ENCODE assay signal across 9 mouse cellular contexts in genomic region chr8:90793710-90794109, GRCm38 (mm10). TPM values are rescaled to one million over a fixed set of nuclear protein-coding genes. Genes with fewer than 3 reads are reported as not detected.
DNase-seq lines count a peak whose midpoint lies in the region; TF ChIP-seq lines count a peak whose summit lies in the region.
"Had no signal": no experiment of that assay in that cellular context is flagged by ENCODE, and none has a peak within 500 bp of the region (broad histone marks: within the 10 kb centered on the region; RNA-seq: fewer than 3 reads in every experiment).

No protein-coding gene starts in this region.

- H3K4me1 ChIP-seq in ES-Bruce4 (ENCODE audit: control insufficient read depth, insufficient read depth, low read length) = no peaks in the 10 kb centered on the region
- H3K4me1 ChIP-seq in bone marrow macrophage, adult 2 months (ENCODE audit: control insufficient read depth, insufficient read depth, low read length) = peaks cover 18% of the 10 kb centered on the region
- H3K4me1 ChIP-seq in forebrain, embryonic 10.5 days = peaks cover 24% of the 10 kb centered on the region

- no peaks in the 10 kb centered on the region for H3K36me3 ChIP-seq in ES-Bruce4 (ENCODE audit: control insufficient read depth, insufficient read depth, low read length, poor library complexity, severe bottlenecking)
- H3K36me3 ChIP-seq in forebrain, embryonic 10.5 days (replicated peaks) = no peaks in the 10 kb centered on the region
- H3K36me3 ChIP-seq: limb, embryonic 12.5 days had no signal

- no peak overlapping the region for H3K27ac ChIP-seq in ES-Bruce4 (ENCODE audit: insufficient read depth, low read length)
- no peak overlapping the region for H3K27ac ChIP-seq in bone marrow macrophage, adult 2 months (ENCODE audit: insufficient read depth, low read depth, low read length)
- H3K27ac ChIP-seq in forebrain, embryonic 10.5 days = peak overlapping the region; percentile 56
- H3K27ac ChIP-seq: limb, embryonic 12.5 days had no signal

- TF ChIP-seq POLR2A in ES-Bruce4 (IDR thresholded peaks at IDR 0.05; ENCODE audit: insufficient read depth, low read length) = no peak
- TF ChIP-seq POLR2A in bone marrow macrophage, adult 2 months (IDR thresholded peaks at IDR 0.05; ENCODE audit: borderline replicate concordance, low read depth, low read length) = no peak

- DNase-seq in forebrain, embryonic 10.5 days (ENCODE audit: extremely low spot score, low spot score) = peak; percentile 75
- peak; percentile 78 to 87 for DNase-seq in heart, postnatal 14 days
- peak; percentile 70 for DNase-seq in layer of hippocampus, adult 9-10 months (ENCODE audit: low spot score)
- DNase-seq in lung, postnatal 36 days = peak; percentile 88
- DNase-seq in right cerebral cortex, postnatal 14 days = peak; percentile 87
- DNase-seq in urinary bladder, postnatal 36 days (ENCODE audit: low spot score in 2 of 2) = peak; percentile 65 to 73

- under 1% methylated on average over 3 of the region's 3 CpGs for WGBS in forebrain, embryonic 10.5 days

- no peak overlapping the region for H3K4me3 ChIP-seq in ES-Bruce4 (ENCODE audit: low read depth, low read length)
- H3K4me3 ChIP-seq in bone marrow macrophage, adult 2 months (ENCODE audit: insufficient read depth, low read length) = no peak overlapping the region
- no peak overlapping the region for H3K4me3 ChIP-seq in forebrain, embryonic 10.5 days
- H3K4me3 ChIP-seq: limb, embryonic 12.5 days had no signal

- H3K9ac ChIP-seq in ES-Bruce4 (ENCODE audit: low read depth, poor library complexity, severe bottlenecking) = no peak overlapping the region
- H3K9ac ChIP-seq: limb, embryonic 12.5 days had no signal

- no peaks in the 10 kb centered on the region for H3K9me3 ChIP-seq in ES-Bruce4 (replicated peaks; ENCODE audit: control insufficient read depth, insufficient read depth, low read length, poor library complexity, severe bottlenecking)
- H3K9me3 ChIP-seq in forebrain, embryonic 10.5 days = no peaks in the 10 kb centered on the region
- H3K9me3 ChIP-seq: limb, embryonic 12.5 days had no signal

- peak; percentile 95 for TF ChIP-seq CTCF in ES-Bruce4 (IDR thresholded peaks at IDR 0.05; ENCODE audit: low read depth, low read length)
- peak; percentile 87 for TF ChIP-seq CTCF in bone marrow macrophage, adult 2 months (IDR thresholded peaks at IDR 0.05; ENCODE audit: low read depth, low read length)

- no peaks in the 10 kb centered on the region for H3K27me3 ChIP-seq in ES-Bruce4 (ENCODE audit: control insufficient read depth, insufficient read depth, low read length, poor library complexity, severe bottlenecking)
- no peaks in the 10 kb centered on the region for H3K27me3 ChIP-seq in forebrain, embryonic 10.5 days (ENCODE audit: poor library complexity, severe bottlenecking)
- H3K27me3 ChIP-seq: limb, embryonic 12.5 days had no signal

- TF ChIP-seq EP300 in ES-Bruce4 (IDR thresholded peaks at IDR 0.05; ENCODE audit: insufficient read depth, low read depth, low read length) = no peak

- intact Hi-C loops in heart, postnatal 14 days (cut with DNase I) = loop anchor here (1.0 to 5.0 kb wide), 4 partner anchors 86 to 944 kb away; no protein-coding TSS in a partner anchor

RNA-seq across cellular contexts. Expression of gene Gm19935, which starts 23.5 kb away (rescaled TPM):
- not detected in 2 replicates for polyA plus RNA-seq in ES-Bruce4 (2011; ENCODE audit: insufficient read depth, insufficient read length, low read depth, missing spikeins)
- polyA plus RNA-seq in bone marrow macrophage, adult 2 months (2012; ENCODE audit: insufficient read depth, insufficient read length, missing spikeins) = not detected in 2 replicates
- not detected in 2 replicates for polyA plus RNA-seq in forebrain, embryonic 10.5 days (2016; fragmentation: Nextera tagmentation; extraction: Ambion mirVana)
- under 1 TPM in 1 of 2 experiments, not detected in 1; 0.76 TPM for total RNA-seq in heart, postnatal 14 days (2021)
- polyA plus RNA-seq: limb, embryonic 12.5 days had no signal

RNA-seq across cellular contexts. Expression of gene Chd9, which starts 34.4 kb away (rescaled TPM):
- 67.7 and 71.6 TPM in 2 replicates for polyA plus RNA-seq in ES-Bruce4 (2011; ENCODE audit: insufficient read depth, insufficient read length, low read depth, missing spikeins)
- 90.1 and 96.4 TPM in 2 replicates for polyA plus RNA-seq in bone marrow macrophage, adult 2 months (2012; ENCODE audit: insufficient read depth, insufficient read length, missing spikeins)
- 28.4 and 33.4 TPM in 2 replicates for polyA plus RNA-seq in forebrain, embryonic 10.5 days (2016; fragmentation: Nextera tagmentation; extraction: Ambion mirVana)
- total RNA-seq in heart, postnatal 14 days (2021) = 10 to 100 TPM; 60.2 to 66.2 TPM
